Mouse (Mus musculus) heart, postnatal 4 days (tissue): ENCODE measurements at regions not wholly inside any gene's neighbourhood (a gene's known extent, or its start where the extent isn't known, plus 50 kb on each side); places are given as distances from the start of the nearest gene placed in this dataset.

Experiments used
- DNase-seq: peaks from one replicate; pipeline ENCODE4 v3.0.0; 2021

DNA sequence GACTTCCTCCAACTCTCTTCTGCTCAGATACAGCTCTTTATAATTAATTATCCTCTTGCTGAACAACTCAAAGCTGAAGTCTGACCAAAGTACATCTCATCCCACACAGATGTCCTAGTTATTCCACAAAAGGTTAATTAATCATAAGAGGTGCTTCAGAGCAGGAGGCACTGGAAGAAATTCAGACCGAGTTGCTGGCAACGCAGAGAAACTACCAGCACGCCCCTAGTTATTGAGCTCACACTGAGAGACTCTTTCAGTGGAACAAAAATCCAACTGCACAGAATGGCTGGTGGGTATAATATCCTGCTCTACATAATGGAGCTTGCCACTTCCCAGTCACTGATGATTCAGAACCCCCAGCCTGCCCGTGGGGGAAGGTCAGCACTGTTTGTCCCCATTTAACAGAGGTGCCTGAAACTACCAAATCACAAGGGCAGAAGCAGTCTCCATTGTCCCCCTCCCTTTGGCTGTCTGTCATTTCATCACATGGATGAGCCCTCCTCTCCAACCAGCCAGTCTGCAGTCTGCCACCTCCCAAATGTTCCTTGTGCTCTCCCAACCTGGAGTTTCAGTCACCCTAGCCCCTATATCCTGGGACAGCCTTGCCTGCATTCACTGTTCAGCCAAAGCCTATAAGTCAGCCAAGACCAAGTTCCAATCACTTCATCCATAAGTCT, 170.3 kb upstream of the Creb1 start:
- DNase-seq, result no peak

GRCm38 (mm10) chr1:64343268-64343667, 189.2 kb upstream of the Creb1 start:
- DNase-seq, result no peak

DNA sequence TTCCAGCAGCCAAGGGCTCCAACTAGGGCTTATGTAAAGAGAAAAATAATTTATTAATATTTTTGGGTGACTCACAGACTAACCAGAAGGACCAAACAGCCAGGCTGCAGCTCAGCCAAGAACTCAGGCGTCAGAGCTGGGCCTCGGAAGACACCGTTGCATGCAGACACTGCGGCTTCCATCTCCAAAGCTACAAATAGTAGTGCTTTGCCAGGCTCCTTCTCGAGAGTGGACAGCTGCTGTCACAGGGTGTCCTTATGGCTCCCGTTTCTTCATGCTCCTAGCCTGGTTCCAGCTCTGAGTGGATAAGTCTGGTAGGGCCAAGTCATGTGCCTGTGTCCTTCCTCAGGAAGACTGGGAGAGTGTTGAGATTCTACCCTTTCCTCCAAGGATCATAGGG, 190.8 kb upstream of the Creb1 start:
- DNase-seq, result peak; percentile 10

DNA sequence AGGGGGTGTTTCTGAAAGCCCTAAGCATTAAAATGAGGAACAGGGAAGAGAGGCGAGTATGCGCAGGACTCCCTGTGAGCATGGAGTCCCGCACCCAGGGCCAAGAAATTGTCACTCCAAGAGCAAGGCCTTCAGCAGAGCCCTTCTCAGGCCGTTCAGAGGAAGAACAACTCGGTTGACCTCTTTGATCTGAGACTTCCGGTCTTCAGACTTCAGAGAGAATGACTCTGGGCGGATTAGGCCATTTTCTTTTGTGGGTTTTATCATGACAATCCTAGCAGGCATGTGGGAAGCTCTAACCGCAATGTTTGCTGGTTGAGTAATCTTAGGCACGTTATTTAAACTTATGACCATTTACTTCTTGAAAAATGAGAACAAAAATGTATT, 193.9 kb upstream of the Creb1 start:
- no peak for DNase-seq

DNA sequence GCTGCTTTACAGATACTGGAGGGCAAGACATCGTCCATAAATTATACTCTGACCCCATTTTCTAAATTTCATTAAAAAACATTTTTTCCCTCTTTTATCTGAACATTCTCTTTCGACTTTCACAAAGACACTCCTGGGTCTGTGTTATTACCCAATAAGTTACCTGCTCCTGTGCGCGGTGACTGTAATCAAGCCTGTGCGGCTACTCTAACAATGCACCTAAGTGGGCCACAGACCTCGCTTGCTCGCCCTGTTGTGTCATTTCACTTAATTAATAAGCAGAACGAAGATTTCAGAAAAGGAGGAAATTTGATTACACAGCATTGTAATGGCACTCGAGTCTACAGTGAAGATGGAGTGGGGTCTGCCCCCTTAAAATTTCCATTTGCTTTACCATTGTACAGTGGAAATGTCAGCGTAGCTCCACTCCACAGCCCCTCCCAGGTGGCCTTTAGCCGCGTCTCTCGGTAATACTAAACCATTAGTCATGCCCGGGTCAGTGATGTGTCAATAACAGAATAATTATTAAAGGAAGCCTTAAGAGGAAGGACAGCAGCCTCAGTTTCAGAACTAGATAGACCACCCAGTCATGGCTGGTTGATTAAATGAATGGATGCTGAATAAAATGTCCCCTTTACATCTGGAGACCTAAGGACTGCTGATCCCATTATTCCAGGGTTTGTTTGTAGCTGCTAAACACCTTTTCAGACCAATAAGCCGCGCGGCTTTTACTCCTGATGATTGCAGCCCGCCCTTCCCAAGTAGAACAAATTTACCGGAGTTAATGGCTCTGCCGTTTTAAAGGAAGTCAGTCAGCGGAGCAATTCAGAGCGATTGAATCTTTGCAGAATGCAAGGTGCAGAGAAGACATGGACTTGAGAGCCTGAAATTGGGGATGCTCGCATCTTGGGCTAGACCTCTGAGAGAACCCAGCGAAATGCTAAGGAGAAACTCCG, 194.5 kb upstream of the Creb1 start:
- DNase-seq, result no peak

DNA sequence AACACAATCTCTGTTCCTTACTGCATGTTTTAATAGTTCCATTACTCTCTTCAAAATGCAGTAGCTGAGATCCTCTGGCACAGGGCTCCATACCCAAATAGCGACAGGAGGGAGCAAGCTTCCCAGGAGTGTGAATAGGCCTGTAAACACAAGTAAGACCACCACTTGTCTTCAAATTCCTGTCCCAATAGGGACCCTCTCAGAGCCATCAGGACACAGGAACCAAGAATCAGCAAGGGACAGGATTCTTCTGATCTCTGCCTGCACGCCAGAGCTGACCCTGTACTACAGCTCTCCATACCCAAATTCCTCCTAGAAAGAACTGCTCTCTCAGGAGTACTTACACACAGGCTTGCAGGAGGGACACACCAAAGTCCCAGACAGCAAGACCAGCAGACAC, 200.9 kb upstream of the Creb1 start:
- DNase-seq, result no peak

DNA sequence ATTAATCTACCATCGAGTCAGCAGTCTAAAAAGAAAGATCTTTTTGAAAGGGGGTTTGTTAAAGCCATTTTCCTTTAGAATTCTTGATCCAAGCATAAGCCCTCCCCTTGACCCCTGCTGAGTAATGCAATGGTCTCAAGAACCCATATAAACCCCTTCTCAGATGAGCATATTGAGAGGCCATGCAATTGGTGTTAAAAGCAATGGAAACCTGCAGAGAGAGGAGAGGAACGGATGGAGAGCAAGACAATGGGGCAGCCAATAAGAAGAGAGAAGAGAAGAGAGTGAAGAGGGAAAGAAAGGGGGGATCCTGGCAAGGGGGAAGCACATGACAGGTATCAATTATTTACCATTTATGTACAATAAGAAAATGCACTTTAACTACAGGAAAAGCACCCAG, 201.7 kb upstream of the Creb1 start:
- DNase-seq, result no peak

GRCm38 (mm10) chr1:64322197-64322596, 200.1 kb upstream of the Klf7 start:
- DNase-seq, result no peak

DNA sequence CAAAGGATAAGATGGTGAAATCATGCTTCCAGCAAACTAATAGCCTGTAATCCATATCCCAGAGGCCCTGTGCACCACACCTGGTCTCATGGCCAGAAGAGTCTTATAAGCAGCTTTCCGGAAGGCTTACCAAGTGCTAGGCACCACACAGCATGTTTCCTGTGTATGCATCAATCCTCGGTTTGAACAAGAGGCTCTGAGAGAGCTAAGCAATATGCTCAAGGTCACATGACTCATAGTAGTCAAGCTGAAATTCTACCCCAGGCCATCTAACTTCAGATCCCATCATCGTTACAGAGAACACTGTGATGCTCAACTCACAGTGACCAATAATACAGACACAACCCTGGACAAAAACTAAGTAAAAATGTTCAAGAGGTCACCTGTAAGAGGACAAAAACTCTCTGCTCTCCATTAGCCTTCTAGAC, 197.1 kb upstream of the Klf7 start:
- DNase-seq, result no peak

DNA sequence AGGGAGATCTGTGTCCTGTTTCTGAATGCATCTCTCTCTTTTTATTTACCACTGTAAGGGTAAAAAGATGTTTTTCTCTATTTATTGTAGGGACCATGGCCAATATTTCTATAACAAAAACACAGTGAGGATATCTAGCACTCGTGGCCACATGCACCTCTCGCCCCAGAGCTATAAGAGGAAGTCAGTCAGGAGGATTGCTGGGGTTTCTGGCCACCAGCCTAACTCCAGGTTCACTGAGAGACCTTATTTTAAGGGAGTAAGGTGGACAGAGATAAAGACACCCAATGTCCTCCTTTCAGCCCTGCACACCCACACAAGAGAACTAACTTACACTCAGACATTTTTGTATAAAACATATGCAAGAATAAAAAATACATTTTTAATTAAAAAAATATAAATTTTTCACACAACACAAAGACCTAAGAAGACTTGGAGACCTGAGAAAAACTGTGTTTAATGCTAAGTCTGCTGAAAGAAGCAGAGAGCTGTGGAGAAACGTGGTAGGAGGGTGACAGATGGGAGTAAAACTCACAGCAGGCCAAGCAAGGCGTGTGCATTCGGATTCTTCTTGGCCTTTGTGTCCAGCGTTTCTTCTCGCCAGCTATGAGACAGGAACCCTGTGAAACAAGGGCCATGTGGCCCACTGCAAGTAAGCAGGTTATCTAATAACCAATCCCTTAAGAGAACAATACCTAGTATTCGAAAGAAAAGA, 196.5 kb upstream of the Klf7 start:
- no peak for DNase-seq

DNA sequence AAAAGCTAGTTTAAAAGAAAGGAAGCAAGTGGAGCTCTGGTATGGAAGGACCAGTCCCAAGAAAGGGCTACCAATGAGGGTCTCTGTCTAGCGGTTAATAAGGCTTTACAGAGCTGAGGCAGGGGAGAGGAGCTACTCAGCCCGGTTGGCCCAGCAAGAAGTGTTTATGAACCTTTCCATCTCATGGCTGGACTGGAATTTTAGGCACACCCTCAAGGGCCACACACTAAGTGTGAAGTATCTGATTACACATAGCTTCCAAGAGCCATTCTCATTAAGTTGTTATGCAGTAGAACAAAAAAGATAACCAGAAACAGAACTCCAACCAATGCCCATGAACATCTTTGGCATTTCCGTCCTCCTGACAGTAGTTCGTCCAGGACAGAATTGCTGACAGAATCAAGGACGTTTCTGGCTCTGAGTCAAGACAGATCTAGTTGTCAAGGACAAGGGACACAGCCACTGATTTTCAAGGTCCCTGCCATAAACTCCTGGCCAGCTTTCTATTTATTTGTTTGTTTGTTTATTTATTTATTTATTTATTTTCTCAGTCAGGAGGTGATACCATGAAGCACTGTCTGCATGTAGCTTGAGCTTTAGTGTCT, 195.1 kb upstream of the Klf7 start:
- no peak for DNase-seq

- no peak for DNase-seq
Measured at GRCm38 (mm10) chr1:64311371-64311770, 189.3 kb upstream of the Klf7 start.

- DNase-seq, result no peak
Measured at GRCm38 (mm10) chr1:64308560-64308959, 186.5 kb upstream of the Klf7 start.

DNA sequence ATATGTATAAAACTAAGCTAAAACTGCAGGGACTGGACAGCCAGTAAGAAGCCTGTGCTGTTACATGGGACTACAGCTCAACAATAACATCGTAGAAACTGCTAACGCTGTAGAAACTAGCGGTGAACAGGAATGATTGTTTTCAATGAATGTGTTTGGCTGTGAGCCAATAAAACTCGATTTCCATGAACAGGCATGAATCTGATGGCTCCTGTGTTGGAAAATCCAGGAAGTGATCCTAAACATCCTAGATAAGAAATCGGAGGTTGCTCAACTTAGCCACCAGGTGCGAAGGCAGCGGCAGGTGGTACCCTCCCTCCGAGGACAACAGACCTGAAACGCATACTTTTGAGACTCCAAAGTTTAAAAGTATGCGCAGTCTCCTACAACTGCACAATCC, 186.0 kb upstream of the Klf7 start:
- DNase-seq, result no peak

DNA sequence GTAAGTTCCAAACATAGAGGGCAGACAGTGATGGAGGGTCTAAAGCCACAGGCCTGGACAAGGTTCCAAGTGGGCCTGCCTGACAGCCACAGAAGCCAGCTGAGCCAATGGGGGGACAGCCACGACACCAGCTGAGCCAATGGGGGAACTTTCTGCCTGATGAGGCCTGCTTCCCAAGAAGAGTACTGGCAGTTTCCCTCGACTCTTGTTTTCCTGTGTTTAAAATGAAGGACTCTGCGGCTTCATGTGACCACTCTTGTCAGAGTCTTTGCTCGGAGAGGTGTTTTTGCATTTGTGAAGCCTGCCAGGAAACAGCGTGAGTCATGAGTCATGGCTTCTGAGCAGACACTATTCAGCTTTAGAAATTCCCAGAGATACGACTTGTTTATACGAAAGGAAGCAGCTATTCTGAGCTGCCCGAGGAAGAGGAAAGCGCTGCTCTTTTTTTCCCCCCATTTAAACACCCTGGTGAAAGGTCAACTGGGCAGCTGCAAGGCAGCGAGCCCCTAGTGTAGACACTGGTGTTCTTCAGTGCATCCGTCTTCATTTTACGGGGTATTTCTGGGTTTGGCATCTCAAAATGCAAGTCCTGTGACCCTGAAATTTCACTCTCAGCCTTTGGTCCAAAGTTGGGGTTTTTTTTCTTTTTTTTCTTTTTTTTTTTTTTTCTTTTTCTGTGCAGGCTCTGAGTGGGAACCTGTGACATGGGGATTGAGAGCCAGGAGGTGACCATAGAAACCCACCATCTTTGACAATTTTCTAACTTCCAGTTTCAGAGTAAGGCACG, 183.5 kb upstream of the Klf7 start:
- DNase-seq, result peak; percentile 76

DNA sequence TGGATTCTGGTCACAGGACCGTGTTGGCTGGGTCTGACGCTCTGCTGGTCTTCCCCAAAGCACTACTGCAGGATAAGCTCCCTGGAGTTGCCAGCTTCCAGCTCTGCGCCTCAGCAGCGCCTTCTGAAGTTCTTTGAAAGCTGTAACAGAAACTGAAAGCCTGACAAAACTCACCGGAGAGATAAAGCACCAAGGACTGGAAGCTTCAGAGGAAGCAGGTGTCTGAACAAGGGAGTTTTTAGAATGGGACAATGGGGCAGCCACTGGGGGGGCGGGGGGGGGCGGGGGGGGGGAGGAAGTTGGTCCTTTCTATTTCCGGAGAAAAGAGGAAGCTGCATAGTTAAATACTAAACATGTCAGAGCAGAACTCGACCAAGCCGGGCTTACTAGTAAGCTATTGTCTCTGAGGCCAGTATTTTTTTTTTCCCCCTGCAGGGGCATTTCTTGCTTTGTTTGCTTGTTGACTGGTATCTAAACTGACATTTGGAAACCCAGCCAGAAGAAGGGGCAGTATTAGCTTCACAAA, 180.8 kb upstream of the Klf7 start:
- peak; percentile 67 for DNase-seq

DNA sequence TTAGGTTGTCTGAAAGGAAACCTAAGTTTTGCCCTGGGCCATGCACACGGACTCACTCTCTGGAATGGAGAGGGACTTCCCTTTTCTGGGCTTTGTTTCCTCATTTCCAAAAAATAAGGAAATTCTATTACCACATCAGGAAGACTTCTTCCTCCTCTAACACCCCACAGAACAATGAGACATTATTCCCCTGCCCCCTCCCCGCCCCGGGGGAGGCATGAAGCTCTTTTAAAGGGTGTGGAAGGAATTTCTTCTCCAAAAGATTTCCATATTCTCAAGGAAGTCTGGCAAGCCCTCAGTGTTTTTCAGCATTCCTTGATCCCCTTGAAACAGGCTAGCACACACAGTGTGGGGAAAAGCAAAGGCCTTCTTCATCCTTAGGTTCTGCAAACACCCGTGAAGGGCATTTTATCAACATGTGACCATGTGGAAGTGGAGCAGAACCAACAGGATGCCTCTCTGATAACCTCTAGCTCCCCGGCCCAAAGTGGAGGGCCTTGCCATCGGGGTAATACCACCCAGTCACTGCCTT, 179.5 kb upstream of the Klf7 start:
- DNase-seq, result peak; percentile 61

- DNase-seq, result no peak
Measured at GRCm38 (mm10) chr1:64300951-64301529, 179.0 kb upstream of the Klf7 start.

DNA sequence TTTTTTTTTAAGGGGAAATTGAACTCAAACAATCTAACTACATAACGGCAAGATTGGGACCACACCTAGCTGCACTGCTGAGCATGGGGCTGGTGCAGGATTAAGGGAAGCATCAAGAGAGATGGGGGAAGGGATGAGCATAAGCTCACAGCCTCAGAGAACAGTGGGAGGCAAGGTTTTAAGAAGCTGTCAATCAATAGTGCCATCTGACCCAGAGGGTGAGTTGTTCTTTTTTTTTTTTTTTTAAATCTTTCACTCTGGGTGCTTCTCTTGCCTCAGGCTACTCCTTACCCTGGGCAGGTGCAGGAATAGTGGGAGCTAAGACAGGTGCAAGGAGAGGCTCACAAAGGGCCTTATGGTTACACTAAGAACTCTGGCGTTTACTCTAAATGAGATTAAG, 176.9 kb upstream of the Klf7 start:
- no peak for DNase-seq

DNA sequence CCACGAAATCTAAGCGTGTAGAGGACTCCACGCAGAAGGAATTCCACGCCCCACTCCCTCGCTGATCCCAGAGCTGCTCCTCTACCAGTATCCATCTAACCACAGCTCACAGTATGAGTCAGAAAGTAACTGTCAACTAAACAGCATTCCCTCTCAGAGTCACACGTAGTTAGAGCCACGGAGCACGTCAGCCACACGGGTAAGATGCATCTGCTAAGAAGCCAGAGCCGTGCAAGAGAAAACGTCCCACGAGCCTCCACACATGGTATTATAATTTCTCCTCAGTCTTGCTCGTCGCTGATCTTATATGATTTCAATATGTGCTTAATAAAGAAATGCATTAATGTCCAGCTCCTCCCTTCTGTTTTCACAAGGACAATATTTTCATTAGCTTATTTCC, 176.1 kb upstream of the Klf7 start:
- no peak for DNase-seq

DNA sequence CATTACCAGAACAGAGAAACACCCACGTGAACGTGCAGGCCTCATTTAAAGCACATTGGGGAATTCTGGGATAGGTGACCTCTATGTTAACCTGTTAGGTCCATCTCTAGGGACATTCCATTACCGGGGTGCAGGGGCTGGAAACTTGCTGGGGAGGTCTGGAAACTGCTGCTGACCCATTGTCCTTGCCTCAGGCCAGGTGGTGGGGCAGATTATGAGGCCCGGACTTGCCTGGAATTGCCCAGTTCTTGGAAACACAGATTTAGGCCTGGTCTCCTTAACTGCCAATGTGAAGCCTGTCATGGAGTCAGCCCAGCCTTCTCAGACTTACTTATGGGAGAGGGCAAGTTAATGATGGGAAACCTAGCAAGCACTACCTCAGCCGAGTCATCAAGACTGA, 175.3 kb upstream of the Klf7 start:
- no peak for DNase-seq
